Mouse (Mus musculus) midbrain, embryonic 14.5 days (tissue): ENCODE measurements at regions not wholly inside any gene's neighbourhood (a gene's known extent, or its start where the extent isn't known, plus 50 kb on each side); places are given as distances from the start of the nearest gene placed in this dataset.
A peak's percentile ranks its signal among the peaks of the same experiment; 100 is the strongest.
"Not testable (repeated sequence)": the region's sequence is repeated elsewhere in the genome, so short reads cannot be mapped to it uniquely, and the experiment has no call there.

Source experiments
- ATAC-seq: fragments of 200-750 bp; cut with Nextera tagmentation; 2 replicates; pipeline ENCODE4 v1.8.0; 2017; ENCODE audit warnings: moderate number of reproducible peaks, moderate library complexity; ENCODE audit not compliant: low FRiP score, low TSS enrichment
- DNase-seq: peaks from one replicate; pipeline ENCODE4 v3.0.0-alpha.2; 2015
- H3K27ac ChIP-seq: fragments of 300-500 bp; sonication (generic); replicated peaks from 2 replicates; pipeline ENCODE4 v1.5.1; 2014; ENCODE audit warnings: mild to moderate bottlenecking, low read depth, low read length, moderate library complexity
- H3K27me3 ChIP-seq: fragments of 300-500 bp; sonication (generic); 2 replicates; pipeline ENCODE4 v1.6.1; 2014; ENCODE audit warnings: low read length, control low read depth, mixed read lengths; ENCODE audit not compliant: control insufficient read depth, insufficient read depth
- H3K36me3 ChIP-seq: fragments of 300-500 bp; sonication (generic); 2 replicates; pipeline ENCODE4 v1.6.1; 2014; ENCODE audit warnings: low read length, control low read depth; ENCODE audit not compliant: control insufficient read depth, insufficient read depth
- H3K4me1 ChIP-seq: fragments of 300-500 bp; sonication (generic); 2 replicates; pipeline ENCODE4 v1.6.1; 2014; ENCODE audit warnings: mild to moderate bottlenecking, antibody characterized with exemption, low read length, control low read depth; ENCODE audit not compliant: control insufficient read depth, insufficient read depth
- H3K4me2 ChIP-seq: fragments of 300-500 bp; sonication (generic); 2 replicates; pipeline ENCODE4 v1.6.1; 2014; ENCODE audit warnings: mild to moderate bottlenecking, low read length, moderate library complexity
- H3K4me3 ChIP-seq: fragments of 300-500 bp; sonication (generic); replicated peaks from 2 replicates; pipeline ENCODE4 v1.5.1; 2014; ENCODE audit warnings: low read depth, low read length
- H3K9ac ChIP-seq: fragments of 300-500 bp; sonication (generic); replicated peaks from 2 replicates; pipeline ENCODE4 v1.6.1; 2014; ENCODE audit warnings: mild to moderate bottlenecking, low read length, moderate library complexity
- H3K9me3 ChIP-seq: fragments of 300-500 bp; sonication (generic); 2 replicates; pipeline ENCODE4 v1.6.1; 2016; ENCODE audit warnings: low read length, control low read depth, mixed read lengths; ENCODE audit not compliant: control insufficient read depth
- WGBS: fragments of 180-500 bp; shearing (Covaris S2); extraction: QIAGEN DNeasy Blood & Tissue Kit; methylation state at CpG from one replicate; pipeline ENCODE4 v1.1.7; 2014; 5-methylcytosine and 5-hydroxymethylcytosine counted together

DNA sequence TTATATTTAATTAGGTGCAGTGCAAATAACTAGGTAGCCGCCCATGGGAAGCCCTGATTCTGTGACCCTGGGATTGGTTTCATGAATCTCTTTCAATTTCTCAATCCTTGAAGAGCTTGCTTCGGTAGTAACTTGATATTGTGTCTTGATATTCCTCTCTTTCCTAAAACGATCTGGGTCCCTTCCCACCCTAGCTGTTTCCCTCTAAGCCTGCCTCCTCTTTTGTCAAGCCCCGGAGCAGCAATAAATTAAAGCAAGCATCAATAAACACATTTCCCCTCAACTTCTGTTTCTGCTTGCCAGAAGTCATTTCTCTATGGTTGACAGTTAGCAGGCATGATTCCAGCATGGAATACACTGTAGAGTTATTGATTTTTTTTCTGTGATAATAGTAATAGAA is 252.6 kb upstream of the Api5 start:
- H3K36me3 ChIP-seq: no peaks in the 10 kb centered on the region
- H3K27ac ChIP-seq: no peak overlapping the region
- no peaks in the 10 kb centered on the region for H3K4me1 ChIP-seq
- H3K4me2 ChIP-seq: no peak overlapping the region
- DNase-seq (peak; percentile 6), ATAC-seq (no peak)
- no peak overlapping the region for H3K4me3 ChIP-seq
- no peaks in the 10 kb centered on the region for H3K9me3 ChIP-seq
- H3K27me3 ChIP-seq: no peaks in the 10 kb centered on the region
- 74% methylated on average over 4 of the region's 4 CpGs for WGBS
- H3K9ac ChIP-seq: no peak overlapping the region

DNA sequence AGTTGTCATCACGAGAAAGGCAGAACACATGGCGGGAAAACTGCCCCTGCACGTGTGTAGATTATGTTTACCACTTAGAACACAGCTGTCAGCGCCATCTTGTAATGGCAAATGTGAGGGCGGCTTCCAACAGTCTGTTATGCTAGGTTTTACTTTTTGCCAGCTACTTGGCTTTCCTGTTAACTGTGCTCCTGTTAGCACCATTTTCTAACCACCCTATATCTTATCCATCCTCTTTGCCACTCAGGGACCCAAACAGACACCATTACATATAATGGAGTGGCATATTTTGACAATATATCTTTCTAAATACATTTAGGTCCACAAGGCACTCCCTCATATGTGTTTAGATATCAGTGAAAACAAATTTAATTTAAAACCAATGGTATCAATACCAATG is 247.7 kb upstream of the Api5 start:
- H3K27me3 ChIP-seq, DNase-seq, H3K4me3 ChIP-seq, H3K4me2 ChIP-seq, H3K4me1 ChIP-seq, H3K9me3 ChIP-seq, H3K9ac ChIP-seq, H3K36me3 ChIP-seq, H3K27ac ChIP-seq, ATAC-seq: not testable (repeated sequence)
- 91% methylated on average over 3 of the region's 5 CpGs for WGBS

DNA sequence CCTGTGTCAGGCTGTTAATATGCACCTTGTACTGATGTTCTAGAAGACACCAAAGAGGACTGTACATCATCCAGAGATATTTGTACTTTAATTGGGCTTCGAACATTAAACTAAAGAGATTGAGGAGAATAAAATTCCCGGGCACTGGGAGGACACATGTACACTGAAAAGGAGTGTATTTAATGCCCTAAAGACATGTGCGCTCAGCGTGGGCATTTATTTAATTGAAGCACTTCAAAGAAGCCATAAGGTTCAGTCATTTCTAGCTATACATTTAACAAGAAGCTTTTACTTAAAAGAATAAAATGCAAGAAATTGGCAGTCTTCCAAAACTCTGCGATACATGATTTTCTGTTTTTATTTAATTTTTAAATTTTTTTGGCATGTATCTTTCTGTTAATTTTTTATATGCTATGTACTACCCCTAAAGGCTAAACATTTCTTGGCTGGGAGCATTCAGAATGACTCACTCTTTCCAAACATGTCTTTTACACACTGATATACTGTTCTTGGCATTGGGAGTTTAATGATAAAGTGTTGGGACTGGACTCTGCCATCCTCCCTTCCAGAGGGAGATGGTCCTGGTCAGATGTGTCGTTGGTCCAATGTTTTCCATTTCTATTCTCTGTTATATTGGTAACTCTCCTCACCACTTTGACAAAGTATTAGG is 242.3 kb upstream of the Api5 start:
- Histone ChIP-seq H3K27me3 (no peaks in the 10 kb centered on the region), H3K4me2 (no peak overlapping the region), H3K4me1 (no peaks in the 10 kb centered on the region), H3K36me3 (no peaks in the 10 kb centered on the region), H3K4me3 (no peak overlapping the region), H3K9ac (no peak overlapping the region), H3K27ac (no peak overlapping the region), H3K9me3 (no peaks in the 10 kb centered on the region)
- DNase-seq (no peak), ATAC-seq (no peak)
- 92% methylated on average over 6 of the region's 6 CpGs for whole genome bisulfite sequencing

DNA sequence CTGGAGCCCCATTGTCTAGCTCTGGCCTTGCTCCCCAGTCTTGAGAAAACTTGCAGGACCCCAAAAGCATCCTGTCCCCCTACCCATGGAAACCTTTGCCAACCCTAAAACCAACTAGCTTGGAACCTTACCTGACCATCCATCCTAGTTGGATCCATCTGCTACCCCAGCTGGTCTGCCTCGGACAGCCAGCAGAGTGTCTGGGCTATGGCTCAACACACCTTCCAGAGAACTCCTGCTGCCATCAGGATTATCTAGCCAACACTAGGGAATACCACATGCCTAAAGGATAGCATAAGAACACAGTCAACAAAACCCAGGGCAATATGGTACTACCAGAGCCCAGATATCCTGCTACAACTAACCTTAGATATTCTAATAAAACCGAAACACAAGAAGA is 227.9 kb upstream of the Api5 start:
- Histone ChIP-seq H3K4me3 (no peak overlapping the region), H3K36me3 (no peaks in the 10 kb centered on the region), H3K27me3 (no peaks in the 10 kb centered on the region), H3K4me1 (no peaks in the 10 kb centered on the region), H3K9me3 (no peaks in the 10 kb centered on the region), H3K27ac (no peak overlapping the region), H3K9ac (no peak overlapping the region), H3K4me2 (no peak overlapping the region)
- 92% methylated on average over 2 of the region's 2 CpGs for WGBS
- ATAC-seq (no peak), DNase-seq (no peak)

DNA sequence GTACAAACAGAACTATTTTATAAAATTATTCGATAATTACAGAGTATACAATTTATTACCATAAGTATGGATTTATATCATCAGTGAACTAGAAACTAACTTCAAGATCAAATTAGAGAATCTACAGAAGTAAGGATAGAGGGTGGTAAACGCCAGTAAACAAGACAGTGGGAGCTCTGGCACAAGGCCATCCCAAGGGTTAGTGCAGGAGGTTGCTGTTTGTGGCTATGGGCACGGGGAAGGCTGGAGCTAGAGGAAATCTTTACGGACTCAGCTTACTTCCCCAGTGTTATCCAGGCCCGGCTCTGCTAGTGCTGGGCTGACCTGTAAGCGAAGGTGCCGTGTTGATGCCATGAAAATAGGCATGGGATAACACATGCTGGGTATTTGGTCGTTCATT is 220.5 kb upstream of the Api5 start:
- no peaks in the 10 kb centered on the region for H3K27me3 ChIP-seq
- no peak overlapping the region for H3K4me3 ChIP-seq
- no peak overlapping the region for H3K9ac ChIP-seq
- no peaks in the 10 kb centered on the region for H3K9me3 ChIP-seq
- WGBS: 87% methylated on average over 8 of the region's 8 CpGs
- H3K4me2 ChIP-seq: no peak overlapping the region
- no peak for ATAC-seq
- H3K36me3 ChIP-seq: no peaks in the 10 kb centered on the region
- no peak for DNase-seq
- H3K27ac ChIP-seq: no peak overlapping the region
- no peaks in the 10 kb centered on the region for H3K4me1 ChIP-seq
